Mouse (Mus musculus) small intestine, adult 2 months (tissue): ENCODE data around the gene Atp1a3. TPM values are rescaled to one million over a fixed set of nuclear protein-coding genes. Genes with fewer than 3 reads are reported as not detected.

Experiments used
- H3K27ac ChIP-seq: fragments of 200-500 bp; 2 replicates; pipeline ENCODE4 v1.5.1; 2012; ENCODE audit warnings: low read depth, low read length, control low read depth, inconsistent platforms; ENCODE audit not compliant: insufficient read depth
- H3K27me3 ChIP-seq: fragments of 200-500 bp; 2 replicates; pipeline ENCODE4 v1.6.1; 2012; ENCODE audit warnings: mild to moderate bottlenecking, moderate library complexity, low read length, inconsistent platforms; ENCODE audit not compliant: control insufficient read depth, insufficient read depth
- H3K36me3 ChIP-seq: fragments of 200-500 bp; 2 replicates; pipeline ENCODE4 v1.6.1; 2012; ENCODE audit warnings: mild to moderate bottlenecking, low read length, control low read depth, inconsistent platforms; ENCODE audit not compliant: control insufficient read depth, insufficient read depth
- H3K4me1 ChIP-seq: fragments of 200-500 bp; 2 replicates; pipeline ENCODE4 v1.6.1; 2012; ENCODE audit warnings: low read length, inconsistent platforms, mixed read lengths; ENCODE audit not compliant: control insufficient read depth, insufficient read depth, insufficient read length
- H3K4me3 ChIP-seq: fragments of 200-500 bp; 2 replicates; pipeline ENCODE4 v1.5.1; 2012; ENCODE audit warnings: low read depth, mild to moderate bottlenecking, control low read depth, inconsistent platforms, low read length, moderate library complexity
- CTCF ChIP-seq: fragments of 200-500 bp; IDR thresholded peaks from 2 replicates; pipeline ENCODE4 v1.5.1; 2012; ENCODE audit warnings: low read depth, mild to moderate bottlenecking, control low read depth, inconsistent platforms, low read length, moderate library complexity, mixed read lengths; ENCODE audit not compliant: insufficient replicate concordance, insufficient read length; ENCODE audit errors: extremely low read depth
- POLR2A ChIP-seq: fragments of 200-500 bp; IDR thresholded peaks from 2 replicates; pipeline ENCODE4 v1.6.1; 2012; ENCODE audit warnings: low read depth, mild to moderate bottlenecking, control low read depth, inconsistent platforms, low read length, moderate library complexity
- WGBS: fragments of 180-500 bp; shearing (Covaris S2); methylation state at CpG from one replicate; pipeline ENCODE4 v1.1.7; 2018; 5-methylcytosine and 5-hydroxymethylcytosine counted together
- polyA plus RNA-seq: library from polyadenylated mRNA; depleted of rRNA; stranded (reverse); fragments of >200 nt; gene quantifications from 2 replicates; pipeline ENCODE4 v1.2.3, GENCODE M21; 2012

Gene Atp1a3
- polyA plus RNA-seq, 1 experiment = 3.1 TPM

DNA sequence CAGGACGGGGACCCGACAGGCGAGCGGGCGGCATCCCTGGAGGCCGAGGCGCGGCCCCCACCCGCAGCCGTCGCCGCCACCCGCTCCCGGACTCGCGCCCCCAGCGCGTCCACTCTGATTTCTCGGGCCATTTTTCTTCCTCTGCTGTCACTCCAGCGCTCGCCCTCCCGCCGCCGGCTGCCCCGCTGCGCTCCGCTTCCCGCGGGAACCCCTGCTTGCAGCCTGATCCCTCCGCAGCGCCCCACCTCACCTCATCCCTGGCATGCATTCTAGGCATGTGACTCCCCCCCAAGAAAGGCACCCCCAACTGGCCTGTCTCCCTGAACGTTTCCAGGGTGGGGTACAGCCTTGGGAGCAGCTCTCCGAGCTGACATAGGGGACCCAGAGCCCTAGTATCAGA, 50.5 kb downstream of the Atp1a3 start:
- peaks cover 39% of the 10 kb centered on the region for H3K27me3 ChIP-seq
- TF ChIP-seq POLR2A = no peak
- no peak for TF ChIP-seq CTCF
- 14% methylated on average over 30 of the region's 33 CpGs for WGBS
- peak overlapping the region; percentile 56 for H3K4me3 ChIP-seq
- peaks cover 6% of the 10 kb centered on the region for H3K4me1 ChIP-seq
- no peaks in the 10 kb centered on the region for H3K36me3 ChIP-seq
- no peak overlapping the region for H3K27ac ChIP-seq

DNA sequence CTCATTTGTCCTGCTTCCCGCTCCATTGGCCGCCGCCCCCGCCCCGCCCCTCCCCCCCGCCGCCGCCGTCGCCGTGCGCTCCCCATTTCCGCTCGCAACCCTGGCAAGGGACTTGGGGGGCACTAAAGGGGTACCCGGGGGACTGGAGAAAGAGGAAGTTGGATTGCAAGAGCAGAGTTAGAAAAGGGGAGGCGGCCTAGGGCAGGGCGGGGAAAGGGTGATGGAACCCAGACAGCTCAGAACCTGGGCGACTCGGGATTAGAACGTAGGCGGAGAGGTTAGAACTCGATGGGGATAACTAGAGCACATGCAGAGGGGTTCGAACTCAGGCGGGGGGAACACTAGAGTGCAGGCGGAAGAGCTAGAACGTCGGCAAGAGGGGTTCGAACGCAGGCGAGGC, 51.3 kb downstream of the Atp1a3 start:
- TF ChIP-seq POLR2A = no peak
- TF ChIP-seq CTCF = no peak
- peak overlapping the region; percentile 56 for H3K4me3 ChIP-seq
- H3K27ac ChIP-seq = no peak overlapping the region
- H3K27me3 ChIP-seq = peaks cover 47% of the 10 kb centered on the region
- H3K4me1 ChIP-seq = peaks cover 6% of the 10 kb centered on the region
- H3K36me3 ChIP-seq = no peaks in the 10 kb centered on the region
- 4% methylated on average over 30 of the region's 30 CpGs for whole genome bisulfite sequencing

DNA sequence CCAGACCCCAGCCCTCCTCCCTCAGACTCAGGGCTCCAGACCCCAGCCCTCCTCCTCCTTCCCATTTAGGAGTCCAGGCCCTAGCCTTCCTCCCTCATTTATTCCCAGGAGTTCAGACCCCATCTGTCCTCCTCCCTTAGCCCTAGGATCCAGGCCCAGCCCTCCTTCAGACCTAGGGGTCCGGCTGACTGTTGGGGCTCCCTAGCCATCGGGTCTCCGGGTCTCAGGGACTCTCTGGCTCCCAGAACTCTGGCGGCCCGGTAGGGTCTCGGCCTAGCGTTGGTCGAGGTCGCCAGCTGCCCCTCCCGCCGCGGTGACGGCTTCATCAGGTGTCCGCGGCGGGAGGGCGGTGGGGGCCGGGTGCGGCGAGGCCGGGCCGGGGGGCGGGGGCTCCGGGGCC, 51.8 kb downstream of the Atp1a3 start:
- no peak overlapping the region for H3K27ac ChIP-seq
- H3K4me3 ChIP-seq = peak overlapping the region; percentile 56
- peaks cover 51% of the 10 kb centered on the region for H3K27me3 ChIP-seq
- H3K36me3 ChIP-seq = no peaks in the 10 kb centered on the region
- TF ChIP-seq CTCF (no peak), POLR2A (no peak)
- 5% methylated on average over 24 of the region's 24 CpGs for WGBS
- peaks cover 6% of the 10 kb centered on the region for H3K4me1 ChIP-seq

GRCm38 (mm10) chr7:24949958-24950623, 55.7 kb downstream of the Atp1a3 start:
- Histone ChIP-seq H3K4me1 (peaks cover 4% of the 10 kb centered on the region; the same call in 1 of the 2 replicates), H3K4me3 (no peak overlapping the region), H3K27me3 (peaks cover 71% of the 10 kb centered on the region), H3K36me3 (no peaks in the 10 kb centered on the region), H3K27ac (no peak overlapping the region)
- 5% methylated on average over 8 of the region's 8 CpGs for WGBS
- TF ChIP-seq POLR2A (no peak), CTCF (peak; percentile 76)

GRCm38 (mm10) chr7:24948774-24949173, 57.0 kb downstream of the Atp1a3 start:
- 5% methylated on average over 29 of the region's 29 CpGs for WGBS

DNA sequence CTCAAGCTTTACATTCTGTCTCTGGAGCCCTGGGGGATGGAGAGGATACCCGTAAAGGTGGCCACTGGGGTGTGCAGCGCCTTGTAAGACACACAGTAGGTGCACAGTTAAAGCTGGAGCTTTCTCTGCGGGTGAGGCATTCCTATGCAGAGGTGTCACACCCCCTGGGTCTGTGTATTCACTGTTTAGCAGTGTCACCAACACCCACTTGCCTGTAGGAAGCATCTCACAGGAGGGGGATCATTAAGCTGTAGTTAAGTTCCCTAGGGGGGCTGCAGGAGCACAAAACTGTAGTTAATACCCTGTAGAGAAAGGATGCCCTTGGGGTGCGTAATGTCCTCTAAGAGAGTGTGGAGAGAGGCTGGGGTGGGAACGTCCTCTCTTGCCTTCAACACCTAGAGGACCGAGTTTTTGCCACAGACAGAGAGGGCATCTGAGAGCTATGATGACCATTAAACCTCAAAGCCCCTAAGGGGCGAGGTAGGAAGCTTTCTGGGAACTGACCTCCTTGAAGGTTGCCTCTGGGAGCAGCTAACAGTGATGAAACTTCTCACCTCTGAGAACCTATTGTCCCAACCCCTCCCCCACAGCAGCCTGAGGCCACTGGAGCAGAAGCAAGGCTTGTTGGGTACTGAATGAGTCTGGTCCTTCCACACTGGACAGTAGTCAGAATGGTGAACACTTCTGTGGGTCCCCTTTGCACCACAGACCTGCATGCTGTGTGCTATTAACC, 58.3 kb downstream of the Atp1a3 start:
- Histone ChIP-seq H3K27me3 (peaks cover 76% of the 10 kb centered on the region), H3K36me3 (no peaks in the 10 kb centered on the region), H3K4me1 (no peaks in the 10 kb centered on the region), H3K27ac (no peak overlapping the region), H3K4me3 (no peak overlapping the region)
- WGBS = 10% methylated on average over 7 of the region's 7 CpGs
- no peak for TF ChIP-seq CTCF
- no peak for TF ChIP-seq POLR2A

More at GRCm38 (mm10) chr7:24948774-24949173, 57.0 kb downstream of the Atp1a3 start:
- no peak for TF ChIP-seq CTCF
- Histone ChIP-seq H3K27ac (no peak overlapping the region), H3K36me3 (no peaks in the 10 kb centered on the region), H3K4me3 (no peak overlapping the region), H3K27me3 (peaks cover 72% of the 10 kb centered on the region), H3K4me1 (no peaks in the 10 kb centered on the region)

GRCm38 (mm10) chr7:24944257-24944950, 61.4 kb downstream of the Atp1a3 start, which contains the start of gene Gm4881:
Gene Gm4881 (minus strand): TSS chr7:24944494.
- H3K27me3 ChIP-seq = peaks cover 64% of the 10 kb centered on the region
- peak within 1 kb of the TSS; percentile 29 for H3K4me3 ChIP-seq
- H3K36me3 ChIP-seq = no peaks in the 10 kb centered on the region
- WGBS = 2% methylated on average over 70 of the region's 72 CpGs
- no peak within 1 kb of the TSS for H3K27ac ChIP-seq
- no peak for TF ChIP-seq CTCF
- TF ChIP-seq POLR2A = no peak
- no peaks in the 10 kb centered on the region for H3K4me1 ChIP-seq
